ENCODE assay signal across 1 mouse cellular context in the genomic region with DNA sequence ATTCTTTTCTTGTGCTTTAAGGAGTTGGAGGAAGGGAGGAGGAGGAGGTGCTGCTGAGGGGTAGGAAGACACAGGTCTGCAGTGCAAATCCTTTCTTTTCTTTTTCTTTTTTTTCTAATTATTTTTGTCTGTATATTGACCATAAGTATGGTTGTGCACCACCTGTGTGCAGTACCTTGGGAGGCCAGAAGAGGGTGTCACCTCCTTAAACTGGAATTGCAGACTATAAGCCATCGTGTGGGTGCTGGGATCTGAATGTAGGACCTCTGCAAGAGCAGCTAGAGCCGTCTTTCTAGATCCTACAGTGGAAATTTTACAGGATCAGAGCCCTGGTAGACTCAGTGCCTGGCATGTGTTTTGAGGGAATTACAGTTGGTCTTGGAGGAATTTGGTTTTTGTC.
TF ChIP-seq lines count a peak whose summit lies in the region.

No protein-coding gene starts in this region.

TF ChIP-seq in MEL, 35 proteins besides CTCF, POLR2A, EP300 and RAD21:
- TF ChIP-seq MEF2A (IDR thresholded peaks at IDR 0.05; ENCODE audit: extremely low read depth, insufficient replicate concordance, low read depth, low read length, poor library complexity, severe bottlenecking) (no peak), SMC3 (IDR thresholded peaks at IDR 0.05; ENCODE audit: low read depth, low read length) (0 out of 2 replicates have a peak, but pooled peaks have one; percentile 16)
